Mouse (Mus musculus) midbrain, postnatal 0 days (tissue): ENCODE data around the gene A930002H24Rik. TPM values are rescaled to one million over a fixed set of nuclear protein-coding genes. Genes with fewer than 3 reads are reported as not detected.

ENCODE experiments used
- ATAC-seq: fragments of 200-750 bp; cut with Nextera tagmentation; 2 replicates; pipeline ENCODE4 v1.8.0; 2017; ENCODE audit warnings: moderate number of reproducible peaks, mild to moderate bottlenecking, moderate TSS enrichment, moderate library complexity; ENCODE audit not compliant: low FRiP score
- DNase-seq: peaks from one replicate; pipeline ENCODE4 v3.0.0-alpha.2; 2015; ENCODE audit warnings: low spot score
- H3K27ac ChIP-seq: fragments of 300-500 bp; sonication (generic); 2 replicates; pipeline ENCODE4 v1.5.1; 2014; ENCODE audit warnings: low read depth, mild to moderate bottlenecking, low read length, mixed read lengths
- H3K27me3 ChIP-seq: fragments of 300-500 bp; sonication (generic); 2 replicates; pipeline ENCODE4 v1.6.1; 2014; ENCODE audit warnings: low read length, control low read depth, mixed read lengths; ENCODE audit not compliant: insufficient read depth
- H3K36me3 ChIP-seq: fragments of 300-500 bp; sonication (generic); 2 replicates; pipeline ENCODE4 v1.6.1; 2014; ENCODE audit warnings: low read length, control low read depth, mixed read lengths; ENCODE audit not compliant: insufficient read depth
- H3K4me1 ChIP-seq: fragments of 300-500 bp; sonication (generic); 2 replicates; pipeline ENCODE4 v1.6.1; 2014; ENCODE audit warnings: mild to moderate bottlenecking, control low read depth, antibody characterized with exemption, low read length, mixed read lengths; ENCODE audit not compliant: insufficient read depth
- H3K4me2 ChIP-seq: fragments of 300-500 bp; sonication (generic); 2 replicates; pipeline ENCODE4 v1.6.1; 2014; ENCODE audit warnings: low read depth, mild to moderate bottlenecking, low read length, mixed read lengths; ENCODE audit not compliant: poor library complexity, severe bottlenecking
- H3K4me3 ChIP-seq: fragments of 300-500 bp; sonication (generic); 2 replicates; pipeline ENCODE4 v1.5.1; 2014; ENCODE audit warnings: low read depth, mild to moderate bottlenecking, low read length, moderate library complexity
- H3K9ac ChIP-seq: fragments of 300-500 bp; sonication (generic); replicated peaks from 2 replicates; pipeline ENCODE4 v1.6.1; 2014; ENCODE audit warnings: mild to moderate bottlenecking, low read length, moderate library complexity, mixed read lengths; ENCODE audit not compliant: poor library complexity, severe bottlenecking
- H3K9me3 ChIP-seq: fragments of 300-500 bp; sonication (generic); 2 replicates; pipeline ENCODE4 v1.6.1; 2016; ENCODE audit warnings: low read length, control low read depth
- CTCF ChIP-seq: IDR thresholded peaks from 2 replicates; pipeline ENCODE4 v1.5.1; 2016; ENCODE audit warnings: antibody characterized with exemption, mild to moderate bottlenecking
- WGBS: fragments of 180-500 bp; shearing (Covaris S2); extraction: QIAGEN DNeasy Blood & Tissue Kit; methylation state at CpG from one replicate; pipeline ENCODE4 v1.1.7; 2014; 5-methylcytosine and 5-hydroxymethylcytosine counted together
- polyA plus RNA-seq: library from polyadenylated mRNA; unstranded; fragments of >200 nt; fragmentation: Nextera tagmentation; extraction: Ambion mirVana; gene quantifications from 2 replicates; pipeline ENCODE4 v1.2.1, GENCODE M21; 2015
- total RNA-seq: library from RNA; depleted of rRNA; stranded (reverse); fragments of >200 nt; gene quantifications from 2 replicates; pipeline ENCODE4 v1.2.3, GENCODE M21; 2014

Gene A930002H24Rik
- total and polyA plus RNA-seq, 2 experiments from 2014 or later: 3.2 to 11.2 TPM

- no peak overlapping the region for H3K4me2 ChIP-seq
- H3K4me1 ChIP-seq: no peaks in the 10 kb centered on the region
- no peak for ATAC-seq
- WGBS: 82% methylated on average over 5 of the region's 5 CpGs
- no peak for TF ChIP-seq CTCF
- no peak overlapping the region for H3K9ac ChIP-seq
- H3K4me3 ChIP-seq: no peak overlapping the region
- no peaks in the 10 kb centered on the region for H3K9me3 ChIP-seq
- H3K27ac ChIP-seq: no peak overlapping the region
- no peaks in the 10 kb centered on the region for H3K36me3 ChIP-seq
- DNase-seq: no peak
- no peaks in the 10 kb centered on the region for H3K27me3 ChIP-seq
These were observed 18.7 kb downstream of the A930002H24Rik start for GRCm38 (mm10) chr17:63844936-63845335.

- Histone ChIP-seq H3K36me3 (no peaks in the 10 kb centered on the region), H3K4me3 (no peak overlapping the region), H3K27ac (no peak overlapping the region), H3K4me1 (no peaks in the 10 kb centered on the region), H3K9me3 (no peaks in the 10 kb centered on the region), H3K4me2 (no peak overlapping the region), H3K27me3 (no peaks in the 10 kb centered on the region), H3K9ac (no peak overlapping the region)
- 90% methylated on average over 1 of the region's 1 CpGs for WGBS
- ATAC-seq (no peak), DNase-seq (no peak)
- no peak for TF ChIP-seq CTCF
These were observed 21.4 kb downstream of the A930002H24Rik start for GRCm38 (mm10) chr17:63842226-63842625.

- Histone ChIP-seq H3K36me3 (no peaks in the 10 kb centered on the region), H3K9me3 (no peaks in the 10 kb centered on the region), H3K27me3 (no peaks in the 10 kb centered on the region), H3K4me3 (no peak overlapping the region), H3K4me2 (no peak overlapping the region), H3K4me1 (no peaks in the 10 kb centered on the region), H3K9ac (no peak overlapping the region), H3K27ac (no peak overlapping the region)
- no peak for TF ChIP-seq CTCF
- 85% methylated on average over 3 of the region's 3 CpGs for WGBS
- ATAC-seq (no peak), DNase-seq (no peak)
These were observed 23.8 kb downstream of the A930002H24Rik start for GRCm38 (mm10) chr17:63839636-63840269.

DNA sequence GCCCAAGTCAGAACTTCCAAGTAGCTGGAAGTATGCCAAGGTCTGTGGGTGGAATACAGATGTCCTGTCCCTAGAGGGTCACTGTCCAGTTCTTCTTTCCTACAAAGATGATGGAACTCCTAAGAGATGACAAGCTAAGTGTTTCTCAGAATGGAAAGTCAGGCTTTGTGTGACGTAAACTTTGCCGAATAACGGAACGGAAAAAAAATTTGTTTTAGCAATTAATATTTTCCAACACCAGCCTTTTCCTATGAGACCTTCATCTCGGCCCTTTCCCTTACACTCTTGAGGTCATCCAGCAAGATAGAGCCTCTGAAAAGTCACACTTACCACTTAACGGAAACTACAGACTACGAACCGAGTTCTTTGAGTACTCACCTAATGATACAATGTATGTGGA lies 25.4 kb downstream of the A930002H24Rik start:
- Histone ChIP-seq H3K9me3 (no peaks in the 10 kb centered on the region), H3K36me3 (no peaks in the 10 kb centered on the region), H3K4me1 (no peaks in the 10 kb centered on the region), H3K9ac (no peak overlapping the region), H3K4me3 (no peak overlapping the region), H3K27ac (no peak overlapping the region), H3K27me3 (no peaks in the 10 kb centered on the region), H3K4me2 (no peak overlapping the region)
- WGBS: 91% methylated on average over 8 of the region's 8 CpGs
- TF ChIP-seq CTCF: no peak
- DNase-seq: no peak
- ATAC-seq: no peak

DNA sequence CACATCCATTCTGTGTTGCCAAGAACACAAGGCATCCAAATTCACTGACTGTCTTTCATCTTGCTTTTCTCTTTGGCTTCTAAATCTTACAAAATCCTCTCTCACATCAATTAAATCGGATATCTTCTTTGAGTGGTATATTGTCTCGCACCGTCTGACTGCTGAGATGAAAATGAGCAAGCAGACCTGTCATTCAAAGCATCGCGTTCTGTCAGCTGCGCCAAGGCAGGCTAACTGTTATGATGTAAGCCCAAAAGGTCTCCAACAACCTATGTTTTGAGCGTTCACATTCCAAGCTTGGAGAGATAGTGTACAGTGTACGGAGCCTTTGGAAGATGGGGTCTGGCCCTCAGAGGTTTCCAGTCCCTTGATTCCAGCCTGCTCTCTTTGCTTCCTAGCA lies 26.9 kb downstream of the A930002H24Rik start:
- TF ChIP-seq CTCF: no peak
- H3K36me3 ChIP-seq: no peaks in the 10 kb centered on the region
- no peak overlapping the region for H3K4me3 ChIP-seq
- no peak for ATAC-seq
- no peak overlapping the region for H3K9ac ChIP-seq
- H3K27ac ChIP-seq: no peak overlapping the region; the same call in 1 of the 2 replicates
- no peaks in the 10 kb centered on the region for H3K9me3 ChIP-seq
- no peak for DNase-seq
- H3K4me2 ChIP-seq: no peak overlapping the region
- 61% methylated on average over 8 of the region's 8 CpGs for WGBS
- no peaks in the 10 kb centered on the region for H3K4me1 ChIP-seq
- no peaks in the 10 kb centered on the region for H3K27me3 ChIP-seq

DNA sequence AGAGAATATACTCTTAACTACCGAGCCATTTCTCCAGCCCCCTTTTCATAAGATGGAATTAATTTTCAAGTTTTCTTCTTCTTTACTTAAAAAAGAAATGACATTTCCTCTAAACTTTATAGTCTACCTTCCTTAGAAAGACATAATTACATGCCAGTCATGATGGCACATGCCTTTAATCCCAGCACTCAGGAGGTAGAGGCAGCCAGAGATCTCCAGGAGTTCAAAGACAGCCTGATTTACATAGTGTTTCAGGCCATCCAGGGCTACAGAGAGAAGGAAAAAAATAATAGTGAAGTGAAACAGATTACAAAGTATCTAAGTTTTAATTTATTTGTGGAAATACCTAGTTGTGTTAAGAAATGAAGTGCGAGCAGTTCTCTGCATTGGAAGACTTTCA lies 27.4 kb downstream of the A930002H24Rik start:
- Histone ChIP-seq H3K4me1 (no peaks in the 10 kb centered on the region), H3K36me3 (no peaks in the 10 kb centered on the region), H3K4me2 (no peak overlapping the region), H3K27ac (no peak overlapping the region), H3K27me3 (no peaks in the 10 kb centered on the region), H3K9ac (no peak overlapping the region), H3K4me3 (no peak overlapping the region), H3K9me3 (no peaks in the 10 kb centered on the region)
- no peak for TF ChIP-seq CTCF
- DNase-seq (no peak), ATAC-seq (no peak)
- WGBS: 61% methylated on average over 2 of the region's 2 CpGs
